Mouse (Mus musculus) hindbrain, embryonic 16.5 days (tissue): ENCODE measurements around the gene Crygc. TPM values are rescaled to one million over a fixed set of nuclear protein-coding genes. Genes with fewer than 3 reads are reported as not detected.
A peak's percentile ranks its signal among the peaks of the same experiment; 100 is the strongest.
"Not testable (repeated sequence)": the region's sequence is repeated elsewhere in the genome, so short reads cannot be mapped to it uniquely, and the experiment has no call there.

Experiments used
- ATAC-seq: fragments of 200-750 bp; cut with Nextera tagmentation; 2 replicates; pipeline ENCODE4 v1.8.0; 2017; ENCODE audit warnings: moderate TSS enrichment, moderate library complexity
- H3K27ac ChIP-seq: fragments of 300-500 bp; sonication (generic); 2 replicates; pipeline ENCODE4 v1.5.1; 2014; ENCODE audit warnings: low read depth, mild to moderate bottlenecking, control low read depth, low read length, moderate library complexity
- H3K27me3 ChIP-seq: fragments of 300-500 bp; sonication (generic); replicated peaks from 2 replicates; pipeline ENCODE4 v1.6.1; 2014; ENCODE audit warnings: low read length; ENCODE audit not compliant: control insufficient read depth, insufficient read depth
- H3K36me3 ChIP-seq: fragments of 300-500 bp; sonication (generic); 2 replicates; pipeline ENCODE4 v1.6.1; 2014; ENCODE audit warnings: mild to moderate bottlenecking, low read length, moderate library complexity, mixed read lengths; ENCODE audit not compliant: control insufficient read depth, insufficient read depth
- H3K4me1 ChIP-seq: fragments of 300-500 bp; sonication (generic); 2 replicates; pipeline ENCODE4 v1.6.1; 2014; ENCODE audit warnings: low read depth, low read length; ENCODE audit not compliant: control insufficient read depth, insufficient read depth
- H3K4me2 ChIP-seq: fragments of 300-500 bp; sonication (generic); 2 replicates; pipeline ENCODE4 v1.6.1; 2014; ENCODE audit warnings: mild to moderate bottlenecking, low read length, control low read depth, moderate library complexity
- H3K4me3 ChIP-seq: fragments of 300-500 bp; sonication (generic); 2 replicates; pipeline ENCODE4 v1.5.1; 2014; ENCODE audit warnings: mild to moderate bottlenecking, low read length, control low read depth, moderate library complexity
- H3K9ac ChIP-seq: fragments of 300-500 bp; sonication (generic); 2 replicates; pipeline ENCODE4 v1.6.1; 2014; ENCODE audit warnings: low read depth, mild to moderate bottlenecking, control low read depth, low read length, moderate library complexity
- H3K9me3 ChIP-seq: fragments of 300-500 bp; sonication (generic); 2 replicates; pipeline ENCODE4 v1.6.1; 2014; ENCODE audit warnings: mild to moderate bottlenecking, low read length, moderate library complexity; ENCODE audit not compliant: control insufficient read depth
- WGBS: fragments of 180-500 bp; shearing (Covaris S2); extraction: QIAGEN DNeasy Blood & Tissue Kit; methylation state at CpG from one replicate; pipeline ENCODE4 v1.1.7; 2014; 5-methylcytosine and 5-hydroxymethylcytosine counted together
- polyA plus RNA-seq: library from polyadenylated mRNA; unstranded; fragments of >200 nt; fragmentation: Nextera tagmentation; extraction: Ambion mirVana; gene quantifications from 2 replicates; pipeline ENCODE4 v1.2.1, GENCODE M21; 2015

Crygc gene
- polyA plus RNA-seq, 1 experiment from 2014 or later: not detected

DNA sequence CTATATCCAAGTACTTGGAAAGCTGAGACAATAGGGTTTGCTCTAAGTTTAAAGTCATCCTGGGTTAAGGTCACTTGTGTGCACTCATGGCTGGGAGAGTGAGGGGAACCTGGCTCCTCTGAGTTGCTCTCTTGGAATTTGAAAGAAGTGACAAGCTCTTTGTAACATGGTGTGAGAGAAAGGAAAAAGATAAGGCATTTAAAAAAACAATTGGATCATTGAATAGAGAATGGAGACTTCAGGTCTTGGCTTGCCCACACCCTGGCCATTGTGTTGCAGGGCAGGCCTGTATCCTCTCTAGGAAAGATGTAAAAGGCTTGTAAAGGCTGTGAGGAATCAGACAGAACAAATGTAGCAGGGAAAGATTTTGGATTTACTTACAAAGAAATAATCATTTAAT lies 5.6 kb downstream of the Crygc start:
- Histone ChIP-seq H3K9me3 (no peaks in the 10 kb centered on the region), H3K4me3 (no peak overlapping the region), H3K4me1 (no peaks in the 10 kb centered on the region), H3K27ac (no peak overlapping the region), H3K27me3 (no peaks in the 10 kb centered on the region), H3K9ac (no peak overlapping the region), H3K36me3 (no peaks in the 10 kb centered on the region), H3K4me2 (no peak overlapping the region)
- ATAC-seq: no peak

DNA sequence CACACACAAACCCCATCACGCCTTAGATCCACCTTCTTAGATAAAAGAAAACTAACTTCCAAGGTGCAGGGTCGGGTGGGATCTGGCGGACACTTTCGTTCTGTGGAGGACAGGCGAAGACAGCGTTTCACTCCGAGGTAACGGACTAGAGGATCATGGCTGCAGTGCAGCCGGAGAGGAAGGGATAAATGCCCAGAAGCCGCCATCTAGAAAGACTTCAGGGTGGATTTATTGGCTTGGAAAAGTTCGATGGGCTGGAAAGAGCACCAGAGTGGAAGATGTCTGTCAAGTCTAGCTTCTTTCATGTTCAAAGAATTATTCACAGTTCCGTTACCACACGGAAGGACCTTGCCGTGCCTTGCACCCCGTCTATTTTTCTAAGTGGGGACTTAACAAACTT lies 9.3 kb downstream of the Crygc start:
- no peaks in the 10 kb centered on the region for H3K4me1 ChIP-seq
- H3K9me3 ChIP-seq: no peaks in the 10 kb centered on the region
- 80% methylated on average over 15 of the region's 15 CpGs for WGBS
- H3K9ac ChIP-seq: no peak overlapping the region
- no peaks in the 10 kb centered on the region for H3K27me3 ChIP-seq
- no peak overlapping the region for H3K4me2 ChIP-seq
- ATAC-seq: no peak
- H3K27ac ChIP-seq: no peak overlapping the region
- no peak overlapping the region for H3K4me3 ChIP-seq
- no peaks in the 10 kb centered on the region for H3K36me3 ChIP-seq

DNA sequence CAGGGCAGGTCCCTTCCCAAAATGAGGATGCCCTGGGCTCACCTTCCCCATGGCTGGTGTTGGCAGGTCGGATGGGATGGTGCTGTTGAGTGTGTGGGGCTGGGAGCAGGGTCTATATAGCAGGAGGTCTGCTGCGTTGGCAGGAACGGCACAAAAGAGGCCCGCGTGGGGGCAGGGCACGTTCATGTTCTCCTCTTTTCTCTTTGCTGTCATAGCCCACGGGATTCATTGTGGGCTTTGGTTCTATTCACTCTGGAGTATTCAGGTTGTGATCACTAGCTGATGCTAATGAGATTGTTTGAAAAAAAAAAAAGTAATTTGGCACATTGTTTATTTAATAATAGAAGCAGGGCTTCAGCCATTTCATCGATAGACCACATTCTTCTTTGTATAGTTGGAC lies 10.1 kb downstream of the Crygc start, which contains the start of gene Crygd:
Crygd (minus strand) TSS at position 101 of the 400 bp plus-strand sequence.
- Histone ChIP-seq H3K4me2 (no peak within 1 kb of the TSS), H3K36me3 (no peaks in the 10 kb centered on the region), H3K4me3 (no peak within 1 kb of the TSS), H3K4me1 (no peaks in the 10 kb centered on the region), H3K9me3 (no peaks in the 10 kb centered on the region), H3K27ac (no peak within 1 kb of the TSS), H3K27me3 (no peaks in the 10 kb centered on the region), H3K9ac (no peak within 1 kb of the TSS)
- ATAC-seq: no peak
- WGBS: 58% methylated on average over 8 of the region's 8 CpGs

DNA sequence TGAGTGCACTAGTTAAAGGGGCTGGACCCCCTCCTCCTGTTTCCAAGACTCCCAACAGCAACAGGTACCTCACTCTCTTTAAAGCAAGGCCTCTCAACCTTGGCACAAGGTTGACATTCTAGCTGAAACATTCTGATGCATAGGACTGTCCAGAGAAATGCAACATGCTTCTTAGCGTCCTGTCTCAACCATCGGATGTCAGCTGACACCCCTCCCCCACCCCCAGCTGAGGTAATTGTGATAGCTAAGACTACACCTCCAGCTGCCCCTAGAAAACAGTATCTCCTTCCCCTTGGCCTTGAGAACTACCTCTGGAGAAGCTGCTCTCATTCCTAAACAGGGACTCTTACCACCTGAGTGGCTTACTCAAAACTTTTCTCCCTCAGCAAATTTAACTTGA lies 21.3 kb downstream of the Crygc start:
- H3K9me3 ChIP-seq: no peaks in the 10 kb centered on the region
- no peak overlapping the region for H3K4me2 ChIP-seq
- no peak overlapping the region for H3K4me3 ChIP-seq
- WGBS: 44% methylated on average over 2 of the region's 2 CpGs
- H3K36me3 ChIP-seq: no peaks in the 10 kb centered on the region
- no peaks in the 10 kb centered on the region for H3K4me1 ChIP-seq
- ATAC-seq: no peak
- no peak overlapping the region for H3K9ac ChIP-seq
- H3K27ac ChIP-seq: no peak overlapping the region
- no peaks in the 10 kb centered on the region for H3K27me3 ChIP-seq

DNA sequence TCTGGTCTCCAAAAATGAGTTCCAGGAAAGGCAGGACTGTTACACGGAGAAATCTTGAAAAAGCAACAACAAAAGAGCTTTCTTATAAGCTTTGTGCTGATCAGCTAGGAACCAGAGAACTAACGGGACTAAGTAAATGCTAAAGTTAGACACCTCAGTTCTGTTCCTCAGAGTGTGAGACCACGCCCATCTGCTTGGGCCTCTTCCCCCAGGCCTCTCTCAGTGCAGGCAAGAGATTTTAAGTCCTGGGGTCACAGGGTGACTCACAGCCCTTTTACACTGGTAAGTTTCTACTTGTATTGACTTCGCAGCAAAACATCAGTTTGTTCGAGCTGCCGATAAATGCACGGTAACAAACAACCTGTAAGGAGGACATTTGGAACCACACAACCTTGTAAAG lies 21.8 kb downstream of the Crygc start:
- ATAC-seq: no peak
- Histone ChIP-seq H3K4me2 (no peak overlapping the region), H3K36me3 (no peaks in the 10 kb centered on the region), H3K4me3 (no peak overlapping the region), H3K9ac (no peak overlapping the region), H3K27me3 (no peaks in the 10 kb centered on the region), H3K27ac (no peak overlapping the region), H3K4me1 (no peaks in the 10 kb centered on the region), H3K9me3 (no peaks in the 10 kb centered on the region)
- 55% methylated on average over 7 of the region's 7 CpGs for WGBS

DNA sequence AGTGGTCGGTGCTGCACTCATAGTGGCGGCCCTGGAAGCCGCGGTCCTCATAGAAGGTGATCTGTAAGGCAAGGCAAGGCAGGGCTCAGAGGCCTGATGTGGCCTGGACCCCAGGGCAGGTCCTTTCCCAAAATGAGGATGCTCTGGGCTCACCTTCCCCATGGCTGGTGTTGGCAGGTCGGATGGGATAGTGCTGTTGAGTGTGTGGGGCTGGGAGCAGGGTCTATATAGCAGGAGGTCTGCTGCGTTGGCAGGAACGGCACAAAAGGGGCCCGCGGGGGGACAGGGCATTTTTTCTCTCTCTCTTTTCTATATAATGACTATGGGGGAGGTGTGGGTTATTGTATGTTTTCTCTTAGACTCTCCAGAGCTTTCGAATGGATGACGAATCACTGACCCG lies 22.5 kb downstream of the Crygc start, which contains the start of gene Cryge:
Cryge (minus strand) TSS at position 198 of the 400 bp plus-strand sequence.
- H3K36me3 ChIP-seq, ATAC-seq, H3K9ac ChIP-seq, H3K4me2 ChIP-seq, H3K27me3 ChIP-seq, H3K9me3 ChIP-seq, H3K27ac ChIP-seq, H3K4me1 ChIP-seq, H3K4me3 ChIP-seq: not testable (repeated sequence)
- WGBS: 33% methylated on average over 10 of the region's 12 CpGs

DNA sequence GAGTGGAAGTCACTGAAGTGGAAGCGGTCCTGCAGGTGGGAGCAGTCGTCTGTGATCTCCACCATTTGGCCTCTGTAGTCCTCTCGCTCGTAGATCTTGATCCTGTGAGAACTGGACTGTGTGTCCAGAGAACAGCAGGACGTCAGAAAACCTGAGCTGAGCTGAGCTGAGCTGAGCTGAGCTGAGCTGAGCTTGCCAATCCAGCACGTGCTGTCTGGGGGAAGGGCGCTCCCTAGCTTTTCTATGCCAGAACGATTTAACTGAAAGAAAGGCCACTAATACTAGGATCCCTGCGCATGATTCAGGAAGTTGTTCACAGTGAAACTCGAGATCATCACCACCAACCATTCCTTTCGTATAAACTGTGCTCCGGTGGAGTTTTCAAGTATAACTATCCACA lies 24.7 kb downstream of the Crygc start:
- H3K9ac ChIP-seq: no peak overlapping the region
- no peaks in the 10 kb centered on the region for H3K27me3 ChIP-seq
- no peaks in the 10 kb centered on the region for H3K36me3 ChIP-seq
- H3K9me3 ChIP-seq: no peaks in the 10 kb centered on the region
- H3K4me2 ChIP-seq: no peak overlapping the region
- ATAC-seq: 0 out of 2 replicates have a peak, but pooled peaks have one; percentile 50
- no peak overlapping the region for H3K27ac ChIP-seq
- H3K4me3 ChIP-seq: no peak overlapping the region
- WGBS: 58% methylated on average over 12 of the region's 12 CpGs
- H3K4me1 ChIP-seq: no peaks in the 10 kb centered on the region

DNA sequence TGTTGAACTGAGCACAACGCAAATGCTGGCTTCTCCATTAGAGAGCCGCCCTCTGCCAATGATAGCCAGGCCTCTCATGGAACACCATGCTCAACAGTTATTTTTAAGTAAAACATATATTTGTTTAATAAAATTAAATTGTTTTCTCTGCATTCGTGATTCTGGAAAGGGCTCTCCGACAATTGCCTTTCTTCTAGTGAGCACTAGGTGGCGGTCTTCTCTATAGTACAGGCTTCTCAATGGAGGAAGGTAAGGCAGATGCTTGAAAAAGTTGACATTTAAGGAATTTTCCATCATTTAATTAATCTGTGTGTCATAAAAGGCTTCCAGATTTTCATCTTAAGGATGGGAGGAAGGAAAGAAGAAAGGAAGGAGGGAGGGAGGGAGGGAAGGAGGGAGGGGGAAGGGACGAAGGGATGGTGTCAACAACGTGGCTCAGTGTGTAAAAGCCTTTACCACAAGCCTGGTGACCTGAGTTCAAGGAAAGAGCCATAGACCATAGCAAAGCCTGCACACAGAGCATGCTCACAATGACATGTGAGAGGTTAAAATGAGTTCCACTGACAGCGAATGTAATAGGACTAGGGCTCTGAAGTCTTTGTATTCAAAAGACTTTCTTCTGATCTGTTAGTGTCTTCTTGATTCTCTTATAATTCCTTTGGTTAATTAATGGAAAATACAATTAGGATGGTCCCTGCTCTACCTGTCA lies 26.9 kb downstream of the Crygc start:
- no peaks in the 10 kb centered on the region for H3K9me3 ChIP-seq
- H3K4me2 ChIP-seq: peak overlapping the region; percentile 35
- whole genome bisulfite sequencing: 41% methylated on average over 8 of the region's 8 CpGs

DNA sequence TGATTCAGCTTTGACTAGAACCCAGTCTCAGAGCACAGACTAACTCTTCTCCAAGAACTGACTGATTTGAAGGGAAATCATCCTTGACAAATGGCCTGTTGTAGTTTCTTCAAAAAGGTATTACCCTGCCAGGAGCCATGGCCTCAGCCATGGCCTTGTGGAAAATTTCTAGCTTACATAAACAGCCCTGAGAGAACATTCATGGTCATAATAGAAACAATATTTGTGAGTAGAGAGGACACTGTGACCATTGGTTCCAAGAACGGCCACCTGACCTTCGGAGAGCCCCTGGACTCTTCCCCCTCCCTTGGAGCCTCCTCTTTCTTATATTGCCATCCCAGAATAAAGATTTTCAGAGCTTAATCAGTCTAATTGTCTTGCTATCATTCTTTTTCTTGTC lies 30.1 kb downstream of the Crygc start:
- Histone ChIP-seq H3K9me3 (no peaks in the 10 kb centered on the region), H3K4me2 (no peak overlapping the region), H3K27ac (no peak overlapping the region), H3K4me3 (no peak overlapping the region), H3K9ac (no peak overlapping the region), H3K36me3 (no peaks in the 10 kb centered on the region), H3K4me1 (no peaks in the 10 kb centered on the region), H3K27me3 (no peaks in the 10 kb centered on the region)
- 93% methylated on average over 2 of the region's 2 CpGs for WGBS
- no peak for ATAC-seq

More for the DNA sequence above, 26.9 kb downstream of the Crygc start:
- Histone ChIP-seq H3K4me3 (no peak overlapping the region), H3K9ac (no peak overlapping the region; the same call in 1 of the 2 replicates), H3K36me3 (no peaks in the 10 kb centered on the region), H3K27me3 (no peaks in the 10 kb centered on the region), H3K4me1 (no peaks in the 10 kb centered on the region), H3K27ac (no peak overlapping the region)
- no peak for ATAC-seq
